Mouse (Mus musculus): ENCODE results near the gene Pgam1. TPM values are rescaled to one million over a fixed set of nuclear protein-coding genes. Genes with fewer than 3 reads are reported as not detected.
"Not testable (repeated sequence)": the region's sequence is repeated elsewhere in the genome, so short reads cannot be mapped to it uniquely, and the experiment has no call there.

Pgam1 gene
- 100 to 1,000 TPM; 526 to 534 TPM for total RNA-seq (2021)

DNA sequence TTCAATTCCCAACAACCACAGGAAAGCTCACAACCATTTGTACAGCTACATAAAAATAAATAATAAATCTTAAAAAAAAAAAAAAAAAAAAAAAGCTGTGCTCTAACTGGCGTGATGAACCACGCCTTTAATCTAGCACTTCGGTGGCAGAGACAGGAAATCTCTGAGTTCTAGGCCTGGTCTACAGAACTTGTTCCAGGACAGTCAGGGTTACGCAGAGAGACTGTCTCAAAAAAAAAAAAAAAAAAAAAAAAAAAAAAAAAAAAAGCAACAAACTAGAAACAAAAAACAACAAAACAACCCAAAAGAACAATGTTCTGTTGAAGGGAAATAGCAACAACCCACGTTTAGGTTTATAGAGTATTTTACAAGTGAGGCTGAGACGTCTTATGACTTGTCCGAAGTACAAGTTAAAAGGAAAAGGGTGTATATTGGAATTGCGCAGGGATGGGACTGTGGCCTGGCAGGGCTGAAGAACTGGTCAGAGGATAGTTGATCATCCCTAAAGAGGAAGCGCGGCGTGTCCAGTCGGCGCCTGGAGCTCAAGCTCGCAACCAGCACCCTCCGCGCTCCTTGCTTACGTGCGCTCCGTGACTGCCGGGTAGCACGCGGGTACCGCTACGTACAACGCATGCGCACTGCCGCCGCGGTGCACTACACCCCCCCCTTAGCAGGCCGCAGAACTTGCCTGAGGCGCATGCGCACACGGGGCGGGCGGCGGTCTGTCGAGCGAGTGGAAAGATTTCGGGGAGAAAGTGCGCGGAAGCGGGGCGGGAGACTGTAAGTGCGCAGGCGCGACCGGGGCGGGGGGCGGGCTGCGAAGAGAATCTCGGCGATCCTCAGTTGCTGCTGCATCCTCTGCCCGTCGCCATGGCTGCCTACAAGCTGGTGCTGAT, at the start of gene Pgam1:
Gene Pgam1, plus strand, starts transcription at position 746 of the 896 bp plus-strand sequence.
- intact Hi-C loops (cut with DNase I): no loop called here
- peak; percentile 95 to 98 for DNase-seq (ENCODE audit: extremely low spot score in 1 of 2, low spot score in 2 of 2)

DNA sequence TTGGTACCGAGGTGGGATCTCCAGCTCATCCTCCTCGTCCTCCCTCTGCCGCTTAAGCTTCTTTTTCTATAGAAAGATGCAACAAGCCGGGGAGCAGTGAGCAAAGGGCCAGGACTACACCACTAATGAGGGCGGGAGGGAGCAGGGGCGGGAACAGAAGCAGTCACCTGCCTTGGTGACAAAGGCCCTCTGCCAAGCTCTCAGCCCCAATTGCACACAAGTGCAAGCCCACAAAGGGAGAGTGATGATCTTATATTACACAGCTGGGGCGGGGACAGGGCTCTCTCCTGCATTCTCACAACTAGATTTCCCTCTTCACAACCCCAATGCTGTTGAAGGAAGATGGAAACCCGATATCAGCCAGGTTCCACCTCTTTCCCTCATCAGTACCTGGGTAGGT, 45.0 kb upstream of the Pgam1 start:
- intact Hi-C loops (cut with DNase I): no loop called here

DNA sequence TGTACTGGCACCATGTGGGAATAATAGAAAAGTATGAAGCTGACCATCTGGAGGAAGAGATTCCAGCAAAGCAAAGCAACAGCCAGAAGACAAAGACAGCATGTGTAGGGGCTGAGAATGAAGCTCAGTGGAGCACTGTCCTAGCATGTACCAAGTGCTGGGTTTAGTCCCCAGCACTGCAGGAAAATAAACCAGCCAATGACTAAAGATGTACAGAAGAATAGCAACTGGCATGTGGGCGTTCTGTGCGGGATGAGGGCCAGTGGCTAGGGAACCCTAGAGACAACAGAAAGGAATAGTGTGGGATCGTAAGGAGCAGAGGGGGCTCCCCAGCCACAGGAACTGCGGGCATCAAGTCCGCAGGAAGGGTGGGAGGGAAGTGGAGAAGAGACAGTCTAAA, 42.4 kb upstream of the Pgam1 start:
- no peak for DNase-seq (ENCODE audit: extremely low spot score in 1 of 2, low spot score in 2 of 2)
- intact Hi-C loops (cut with DNase I): no loop called here

More for the DNA sequence above, 45.0 kb upstream of the Pgam1 start:
- no peak for DNase-seq (ENCODE audit: extremely low spot score in 1 of 2, low spot score in 2 of 2)

DNA sequence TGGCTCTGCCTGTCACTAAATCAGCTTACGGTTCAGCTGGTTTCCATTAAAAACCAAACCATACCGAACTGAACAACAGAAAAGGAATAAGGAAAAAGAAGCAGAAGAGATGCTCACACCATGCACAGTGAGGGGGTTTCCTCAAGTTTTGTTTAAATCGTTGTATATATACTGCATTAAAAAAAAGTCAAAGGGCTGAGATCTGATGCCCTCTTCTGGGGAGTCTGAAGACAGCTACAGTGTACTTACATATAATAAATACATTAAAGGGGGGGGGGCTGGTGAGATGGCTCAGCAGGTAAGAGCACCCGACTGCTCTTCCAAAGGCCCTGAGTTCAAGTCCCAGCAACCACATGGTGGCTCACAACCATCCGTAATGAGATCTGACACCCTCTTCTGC, 41.8 kb upstream of the Pgam1 start:
- DNase-seq (ENCODE audit: extremely low spot score in 1 of 2, low spot score in 2 of 2); intact Hi-C loops (cut with DNase I): not testable (repeated sequence)

DNA sequence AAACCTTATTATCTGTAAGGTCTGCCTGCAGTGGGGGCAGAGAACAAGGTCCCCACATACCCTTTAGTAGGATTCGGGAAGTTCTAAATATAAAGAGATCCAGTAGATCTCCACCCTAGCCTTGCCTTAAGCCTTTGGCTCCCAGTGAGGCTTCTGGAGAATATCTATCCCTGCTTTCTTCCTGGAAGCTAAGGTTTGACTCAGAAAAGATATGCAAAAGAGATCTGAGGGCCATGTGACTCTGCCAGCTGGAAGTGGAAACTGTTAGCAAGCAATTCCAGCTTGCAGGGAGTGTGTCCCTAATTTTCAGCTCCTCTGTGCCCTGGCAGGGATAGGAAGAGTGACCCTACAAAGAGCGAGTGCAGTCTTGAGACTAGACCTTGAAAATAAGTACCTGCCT, 39.4 kb upstream of the Pgam1 start:
- intact Hi-C loops (cut with DNase I): no loop called here
- no peak for DNase-seq (ENCODE audit: extremely low spot score in 1 of 2, low spot score in 2 of 2)

DNA sequence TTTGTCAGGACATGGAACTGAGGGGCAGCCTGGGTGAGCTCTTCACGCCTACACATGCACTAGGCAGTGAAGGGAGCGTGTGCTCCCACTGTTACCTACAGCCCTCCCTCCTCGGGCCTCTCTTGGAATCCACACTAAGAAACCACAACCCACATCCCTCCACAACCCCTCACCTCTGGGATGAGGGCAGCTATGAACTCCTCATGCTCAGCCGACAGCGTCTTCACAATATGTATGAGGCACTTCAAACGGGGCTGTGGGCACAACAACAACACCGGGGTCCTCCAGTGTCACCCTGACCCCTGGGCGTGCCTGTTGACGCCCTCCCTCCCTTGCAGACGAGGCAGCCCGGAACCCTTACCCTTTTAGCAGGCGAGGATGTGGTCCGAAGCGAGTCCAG, 37.4 kb upstream of the Pgam1 start:
- intact Hi-C loops (cut with DNase I): no loop called here
- no peak for DNase-seq (ENCODE audit: extremely low spot score in 1 of 2, low spot score in 2 of 2)

DNA sequence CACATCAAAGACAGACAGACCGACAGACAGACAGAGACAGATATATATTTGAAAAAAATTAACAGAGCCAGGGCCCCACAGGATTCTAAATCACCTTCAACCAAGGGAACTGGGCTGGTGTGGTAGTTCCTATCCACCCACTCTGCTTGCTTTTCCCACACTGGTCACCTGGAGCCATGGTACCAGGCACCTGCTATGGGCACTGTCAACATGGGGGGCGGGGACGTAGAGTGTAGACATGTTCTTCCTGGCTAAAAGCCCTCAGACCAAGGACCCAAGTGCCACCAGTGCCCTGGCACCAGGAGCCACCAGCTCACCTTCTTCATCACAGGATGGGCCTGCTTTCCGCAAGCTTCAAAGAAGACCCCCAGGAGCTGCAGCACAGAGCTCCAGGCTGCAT, 29.9 kb upstream of the Pgam1 start:
- DNase-seq (ENCODE audit: extremely low spot score in 1 of 2, low spot score in 2 of 2): no peak
- intact Hi-C loops (cut with DNase I): no loop called here

DNA sequence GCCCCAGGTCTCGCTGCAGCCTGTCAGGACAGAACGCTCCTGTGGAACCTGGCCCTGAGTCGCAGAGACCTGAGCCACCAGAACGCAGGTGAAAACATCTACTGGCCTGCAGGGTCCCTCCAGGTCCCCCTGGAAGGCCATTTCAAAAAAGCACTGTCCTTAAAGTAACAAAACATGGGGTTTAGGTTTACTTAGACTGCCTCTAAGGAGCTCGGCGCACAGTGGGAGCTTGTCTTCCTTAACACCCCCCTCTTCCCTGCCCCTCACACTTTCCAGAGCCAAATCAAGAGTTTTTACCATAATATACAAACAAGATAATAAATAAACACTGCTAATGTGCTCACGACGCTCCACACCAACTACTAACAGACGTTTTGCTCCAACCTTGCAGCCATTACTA, 27.8 kb upstream of the Pgam1 start:
- no peak for DNase-seq (ENCODE audit: extremely low spot score in 1 of 2, low spot score in 2 of 2)
- intact Hi-C loops (cut with DNase I): no loop called here

DNA sequence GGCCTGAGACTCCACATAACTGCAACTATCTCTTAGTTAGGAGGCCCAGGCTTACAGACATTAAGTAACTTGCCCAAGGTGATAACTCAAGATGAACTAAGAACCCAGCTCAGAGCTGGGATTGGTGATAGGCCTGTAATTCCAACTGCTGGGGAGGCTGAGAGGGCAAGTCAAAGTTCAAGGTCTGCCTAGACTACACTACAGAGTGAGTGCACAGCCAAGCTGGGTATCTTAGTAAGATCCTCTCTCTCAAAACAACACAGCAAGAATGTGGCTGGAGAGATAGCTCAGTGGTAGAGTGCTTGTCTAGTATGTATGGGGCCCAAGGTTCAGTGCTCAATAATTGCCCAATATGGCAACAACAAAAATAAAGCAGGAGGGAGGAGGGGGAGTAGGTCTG, 23.5 kb upstream of the Pgam1 start:
- no peak for DNase-seq (ENCODE audit: extremely low spot score in 1 of 2, low spot score in 2 of 2)
- intact Hi-C loops (cut with DNase I): no loop called here

DNA sequence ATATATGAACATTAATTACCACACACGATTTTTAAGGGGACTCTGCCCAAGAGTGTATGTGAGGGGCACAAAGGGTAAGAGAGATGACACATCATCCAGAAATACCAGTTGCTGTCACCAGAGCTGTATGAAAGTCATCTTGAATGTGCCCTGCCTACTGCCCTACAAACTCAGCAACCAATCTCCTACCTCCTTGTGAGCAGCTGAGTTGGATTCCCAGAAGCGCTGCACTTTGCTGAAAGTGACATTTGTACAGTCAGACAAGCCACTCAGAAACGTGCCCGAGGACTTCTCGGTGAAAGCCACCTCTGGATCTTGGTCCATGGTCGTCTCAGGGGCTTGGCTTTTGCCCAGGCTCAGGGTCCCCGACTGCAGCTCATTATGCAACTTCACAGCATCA, 16.8 kb upstream of the Pgam1 start:
- intact Hi-C loops (cut with DNase I): no loop called here
- DNase-seq (ENCODE audit: extremely low spot score in 1 of 2, low spot score in 2 of 2): no peak

DNA sequence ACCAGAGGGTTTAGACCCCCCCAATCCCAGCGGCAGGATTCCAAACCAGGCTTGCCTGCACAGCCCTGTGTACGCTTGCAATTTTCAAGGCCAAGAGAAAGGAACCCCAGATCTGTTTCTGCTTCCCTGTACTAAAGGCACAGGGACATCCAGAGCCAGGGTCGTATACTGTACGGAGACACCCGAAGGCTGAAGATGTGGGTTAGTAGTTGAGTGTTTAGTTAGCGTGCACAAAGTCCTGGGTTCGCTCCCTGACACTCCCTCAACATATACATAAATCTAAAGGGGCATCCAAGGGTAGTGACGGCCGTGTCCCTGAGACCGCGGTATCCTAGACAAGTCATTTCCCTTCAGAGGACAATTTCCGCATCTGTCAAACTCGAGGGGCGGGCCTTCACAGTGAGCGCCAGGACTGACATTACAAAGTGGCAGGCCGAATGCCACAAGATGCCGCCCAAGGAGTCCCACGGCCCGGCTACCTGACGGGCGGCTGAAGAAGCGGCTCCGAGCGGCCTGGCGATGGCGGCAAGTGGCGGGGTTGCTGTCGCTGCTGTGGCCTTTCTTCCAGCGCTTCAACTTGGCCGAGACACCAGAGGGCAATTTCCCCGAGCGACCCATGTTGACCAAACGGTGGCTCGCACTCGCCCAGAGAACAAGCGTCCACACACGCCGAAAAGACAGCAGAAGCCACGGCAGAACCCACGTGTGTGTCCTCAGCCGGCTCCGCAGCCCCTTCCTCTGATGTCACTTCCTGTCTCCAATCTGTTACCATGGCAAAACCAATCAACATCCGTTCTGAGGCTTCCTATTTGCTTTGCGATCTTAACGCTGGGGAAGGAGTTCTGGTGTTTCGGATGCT, 16.0 kb upstream of the Pgam1 start, which contains the start of gene Rrp12:
Gene Rrp12, minus strand, starts transcription at position 714 of the 859 bp plus-strand sequence.
- peak; percentile 84 to 91 for DNase-seq (ENCODE audit: extremely low spot score in 1 of 2, low spot score in 2 of 2)
- intact Hi-C loops (cut with DNase I): no loop called here

DNA sequence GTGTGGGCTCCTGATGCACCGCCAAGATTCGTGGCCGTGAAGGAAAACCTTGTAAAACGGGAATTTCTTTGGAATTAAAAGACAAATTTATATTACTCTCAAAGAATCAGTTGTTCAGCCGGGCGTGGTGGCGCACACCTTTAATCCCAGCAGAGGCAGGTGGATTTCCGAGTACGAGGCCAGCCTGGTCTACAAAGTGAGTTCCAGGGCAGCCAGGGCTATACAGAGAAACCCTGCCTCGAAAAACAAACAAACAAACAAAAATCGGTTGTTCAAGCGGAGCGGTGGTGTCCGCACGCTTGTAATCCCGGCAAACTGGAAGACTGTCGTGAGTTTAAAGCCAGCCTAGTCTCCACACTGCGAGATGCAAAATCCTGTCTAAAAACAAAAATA, 15.4 kb upstream of the Pgam1 start:
- DNase-seq (ENCODE audit: extremely low spot score in 1 of 2, low spot score in 2 of 2): no peak
- intact Hi-C loops (cut with DNase I): no loop called here

DNA sequence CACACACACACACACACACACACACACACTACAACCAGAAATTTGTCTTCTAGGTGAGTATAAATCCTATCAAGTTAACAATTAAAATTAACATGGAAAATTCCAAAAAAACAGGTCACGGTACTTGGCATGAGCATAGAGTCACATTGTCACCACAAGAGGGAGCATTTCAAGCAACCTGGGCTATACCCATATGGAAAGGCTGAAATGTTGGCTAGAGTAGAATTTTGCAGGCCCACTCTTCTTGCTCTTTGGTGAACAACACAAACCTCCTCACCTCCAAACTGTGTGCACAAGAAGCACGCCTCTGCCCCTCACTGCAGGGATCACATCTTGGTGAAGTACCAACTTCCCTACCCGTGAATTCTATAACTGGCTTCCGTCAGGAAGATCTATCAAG, 12.9 kb upstream of the Pgam1 start:
- intact Hi-C loops (cut with DNase I): no loop called here
- no peak for DNase-seq (ENCODE audit: extremely low spot score in 1 of 2, low spot score in 2 of 2)

DNA sequence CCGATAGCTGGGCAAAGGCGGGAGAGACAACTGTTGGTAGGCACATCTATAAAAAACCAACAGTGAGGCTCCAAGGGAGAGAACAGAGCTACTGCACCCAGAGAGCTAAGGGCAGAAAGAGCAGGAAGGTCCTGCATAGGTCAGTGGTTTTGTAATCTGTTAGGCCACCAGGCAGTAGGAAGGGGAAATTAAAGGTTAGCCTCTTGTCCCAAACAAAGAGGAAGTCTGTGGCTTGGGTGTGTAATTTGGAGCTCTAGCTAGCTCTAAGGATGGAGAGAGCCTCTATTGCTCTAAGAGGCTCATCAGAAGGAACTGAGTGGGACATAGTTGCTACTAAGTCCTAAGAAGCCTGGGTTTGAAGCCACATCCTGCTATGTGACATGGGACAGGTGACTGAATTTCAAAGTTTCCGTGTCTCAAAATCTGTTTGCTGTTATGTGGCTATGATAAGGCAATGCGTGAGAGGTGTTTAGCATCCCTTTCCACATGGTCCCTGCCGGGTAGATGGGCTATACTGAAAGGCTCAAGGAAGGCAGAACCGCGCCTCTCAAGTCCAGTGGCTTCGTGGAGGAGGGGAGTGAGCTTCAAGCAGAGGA, 11.1 kb upstream of the Pgam1 start:
- DNase-seq (ENCODE audit: extremely low spot score in 1 of 2, low spot score in 2 of 2): no peak
- intact Hi-C loops (cut with DNase I): no loop called here

DNA sequence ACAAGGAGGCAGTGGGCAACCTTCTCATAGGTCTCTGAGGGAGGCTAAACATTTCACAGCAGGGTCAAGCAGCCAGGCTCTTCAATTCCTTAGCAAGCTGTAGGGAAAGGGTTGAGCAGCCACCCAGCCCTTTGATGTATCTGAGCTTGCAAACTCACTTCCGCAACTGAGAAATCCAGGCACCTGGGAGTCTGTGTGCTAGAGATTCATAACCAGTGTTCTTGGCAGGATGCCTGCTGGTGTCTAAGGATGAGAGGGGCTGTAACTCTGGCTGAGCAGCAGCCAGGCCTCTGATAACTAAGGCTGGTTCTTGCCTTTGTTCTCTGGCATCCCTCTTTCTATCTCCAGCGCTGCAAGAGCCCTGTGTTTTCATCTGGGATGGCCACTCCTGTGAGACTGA, 10.0 kb upstream of the Pgam1 start:
- intact Hi-C loops (cut with DNase I): no loop called here
- peak in 1 of 2 experiments; percentile 73 for DNase-seq (ENCODE audit: extremely low spot score in 1 of 2, low spot score in 2 of 2)

DNA sequence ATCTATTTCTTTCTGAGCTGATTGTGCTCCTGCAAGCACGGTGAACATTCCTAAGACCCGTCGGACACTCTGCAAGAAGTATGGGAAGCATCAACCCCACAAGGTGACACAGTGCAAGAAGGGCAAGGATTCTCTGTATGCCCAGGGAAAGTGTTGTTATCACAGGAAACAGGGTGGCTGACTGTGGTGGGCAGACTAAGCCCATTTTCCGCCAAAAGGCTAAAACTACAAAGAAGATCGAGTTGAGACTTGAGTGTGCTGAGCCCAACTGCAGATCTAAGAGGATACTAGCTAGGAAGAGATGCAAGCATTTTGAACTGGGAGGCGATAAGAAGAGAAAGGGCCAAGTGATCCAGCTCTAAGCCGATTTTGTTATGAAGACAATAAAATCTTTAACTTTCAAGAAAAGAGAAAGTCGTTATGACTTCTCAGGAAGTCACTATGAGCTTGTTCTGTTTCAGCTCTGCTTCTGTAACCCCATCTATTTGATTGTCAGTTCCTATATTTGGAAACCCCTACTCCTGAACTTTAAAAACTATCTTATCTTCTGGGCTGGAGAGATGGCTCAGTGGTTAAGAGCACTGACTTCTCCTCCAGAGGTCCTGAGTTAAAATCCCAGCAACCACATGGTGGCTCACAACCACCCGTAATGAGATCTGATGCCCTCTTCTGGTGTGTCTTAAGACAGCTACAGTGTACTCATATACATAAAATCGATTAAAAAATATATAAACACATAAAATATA, 8.7 kb upstream of the Pgam1 start:
- intact Hi-C loops (cut with DNase I): no loop called here
- no peak for DNase-seq (ENCODE audit: extremely low spot score in 1 of 2, low spot score in 2 of 2)

DNA sequence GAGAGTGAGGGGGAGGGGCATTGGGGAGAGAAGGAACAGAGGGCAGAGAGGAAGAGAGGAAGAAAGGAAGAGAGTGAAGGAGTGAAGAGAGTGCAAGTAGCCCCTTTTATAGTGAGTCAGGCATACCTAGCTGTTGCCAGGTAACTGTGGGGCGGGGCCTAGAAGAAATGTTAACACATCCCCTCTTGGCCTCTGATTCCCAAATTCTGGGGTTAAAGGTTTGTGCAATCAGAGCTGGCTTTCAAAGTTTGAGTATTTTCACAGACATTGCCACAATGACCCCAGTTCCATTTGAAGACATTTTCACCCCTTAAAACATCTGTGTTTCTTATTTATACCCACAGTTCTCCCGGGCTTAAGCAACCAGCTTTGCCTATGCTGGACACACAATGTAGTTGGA, 6.5 kb upstream of the Pgam1 start:
- intact Hi-C loops (cut with DNase I): no loop called here
- DNase-seq (ENCODE audit: extremely low spot score in 1 of 2, low spot score in 2 of 2): no peak

DNA sequence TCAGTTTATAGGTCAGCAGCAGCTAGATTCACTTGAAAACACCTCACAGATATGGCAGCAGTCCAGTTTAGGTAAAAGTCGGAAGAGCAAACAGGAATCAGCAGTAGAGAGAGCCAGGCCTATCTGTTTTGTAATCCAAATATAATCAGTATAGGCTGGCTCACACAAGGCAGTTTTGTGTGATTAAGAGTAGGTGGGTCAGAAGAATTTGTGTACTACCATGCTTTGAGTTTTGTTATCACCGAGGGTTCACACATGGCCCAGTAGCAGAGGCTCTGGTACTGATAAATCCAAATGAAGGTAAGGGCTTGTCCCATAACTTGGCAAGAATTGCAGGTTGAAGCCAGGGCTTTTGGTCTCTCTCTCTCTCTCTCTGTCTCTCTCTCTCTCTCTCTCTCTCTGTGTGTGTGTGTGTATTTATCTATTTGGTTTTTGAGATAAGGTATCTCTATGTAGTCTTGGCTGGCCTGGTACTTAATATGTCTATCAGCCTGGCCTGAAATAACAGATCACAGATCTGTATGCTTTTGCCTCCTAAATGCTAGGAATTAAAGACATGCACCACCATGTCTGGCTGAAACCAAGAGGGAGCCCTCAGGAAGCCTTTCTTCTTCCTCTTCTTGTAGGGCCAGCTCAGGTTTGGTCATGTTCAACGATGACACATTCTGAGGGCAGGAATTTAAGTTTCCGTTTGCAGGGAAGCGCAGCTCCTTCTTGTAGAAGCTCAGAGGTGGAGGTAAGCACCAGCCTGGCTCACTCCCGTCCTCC, 5.2 kb upstream of the Pgam1 start:
- intact Hi-C loops (cut with DNase I): no loop called here
- no peak for DNase-seq (ENCODE audit: extremely low spot score in 1 of 2, low spot score in 2 of 2)
